Mouse (Mus musculus): ENCODE measurements around the gene Pcdh15. TPM values are rescaled to one million over a fixed set of nuclear protein-coding genes. Genes with fewer than 3 reads are reported as not detected.

The Pcdh15 gene
- total and polyA plus RNA-seq, 3 experiments = not detected

GRCm38 (mm10) chr10:73379001-73379400, 279.9 kb downstream of the Pcdh15 start:
- DNase-seq (ENCODE audit: low read depth, low spot score) = peak; percentile 3
- Histone ChIP-seq H3K79me2 (ENCODE audit: control insufficient read depth, insufficient read depth, low read length, poor library complexity) (no peaks in the 10 kb centered on the region), H3K4me1 (ENCODE audit: control insufficient read depth in 1 of 2, insufficient read depth in 2 of 2, low read length in 2 of 2) (no peaks in the 10 kb centered on the region), H3K9ac (ENCODE audit: control insufficient read depth, low read depth, low read length, poor library complexity, severe bottlenecking) (no peak overlapping the region), H3K27ac (ENCODE audit: control insufficient read depth, low read depth, low read length) (no peak overlapping the region), H3K9me3 (replicated peaks; ENCODE audit: insufficient read depth, low read length) (no peaks in the 10 kb centered on the region), H3K36me3 (ENCODE audit: control insufficient read depth in 1 of 2, insufficient read depth in 2 of 2, low read length in 2 of 2) (no peaks in the 10 kb centered on the region), H3K4me3 (ENCODE audit: control insufficient read depth in 1 of 2, insufficient read depth in 1 of 2, low read depth in 2 of 2, low read length in 2 of 2) (no peak overlapping the region), H3K27me3 (ENCODE audit: control insufficient read depth in 1 of 2, insufficient read depth in 2 of 2, low read length in 2 of 2) (no peaks in the 10 kb centered on the region)
- TF ChIP-seq ETS1 (IDR thresholded peaks at IDR 0.05; ENCODE audit: low read depth, low read length) (no peak), ELF1 (IDR thresholded peaks at IDR 0.05; ENCODE audit: low read depth, low read length) (no peak), SIN3A (IDR thresholded peaks at IDR 0.05; ENCODE audit: low read length) (no peak), USF2 (IDR thresholded peaks at IDR 0.05; ENCODE audit: borderline replicate concordance in 1 of 2, insufficient read depth in 1 of 2, low read depth in 1 of 2, low read length in 2 of 2) (no peak), NELFE (IDR thresholded peaks at IDR 0.05; ENCODE audit: low read depth, low read length) (no peak), ZNF384 (IDR thresholded peaks at IDR 0.05; ENCODE audit: low read depth, low read length) (no peak), POLR2AphosphoS5 (IDR thresholded peaks at IDR 0.05; ENCODE audit: borderline replicate concordance, low read depth, low read length) (no peak), ZKSCAN1 (IDR thresholded peaks at IDR 0.05; ENCODE audit: low read depth, low read length) (no peak), MAX (IDR thresholded peaks at IDR 0.05; ENCODE audit: low read length) (no peak), USF1 (IDR thresholded peaks at IDR 0.05; ENCODE audit: low read depth, low read length) (no peak), UBTF (IDR thresholded peaks at IDR 0.05; ENCODE audit: borderline replicate concordance, insufficient read depth, low read depth, low read length) (no peak), ZMIZ1 (IDR thresholded peaks at IDR 0.05; ENCODE audit: low read depth, low read length) (no peak)

DNA sequence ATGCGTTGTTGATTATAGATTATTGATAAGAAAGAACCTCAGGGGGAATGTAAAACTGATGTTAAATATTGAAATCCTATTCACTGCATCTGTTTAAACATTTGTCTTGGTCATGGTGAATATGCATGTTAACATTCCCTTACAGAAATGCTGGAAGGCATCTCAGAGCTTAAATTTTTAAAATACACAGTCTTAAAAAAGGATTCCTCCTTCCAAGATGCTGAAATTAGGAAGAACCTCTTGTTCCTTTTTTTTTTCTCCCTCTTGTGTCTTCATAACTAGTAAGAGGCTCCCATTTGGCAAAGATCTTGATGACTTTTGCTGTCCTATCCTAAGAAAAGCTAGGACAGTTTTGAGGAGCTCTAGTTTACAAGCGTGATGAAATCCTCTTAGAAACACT, 284.9 kb downstream of the Pcdh15 start:
- Histone ChIP-seq H3K9me3 (replicated peaks; ENCODE audit: insufficient read depth, low read length) (no peaks in the 10 kb centered on the region), H3K4me3 (ENCODE audit: control insufficient read depth in 1 of 2, insufficient read depth in 1 of 2, low read depth in 2 of 2, low read length in 2 of 2) (no peak overlapping the region), H3K36me3 (ENCODE audit: control insufficient read depth in 1 of 2, insufficient read depth in 2 of 2, low read length in 2 of 2) (no peaks in the 10 kb centered on the region), H3K27ac (ENCODE audit: control insufficient read depth, low read depth, low read length) (no peak overlapping the region), H3K9ac (ENCODE audit: control insufficient read depth, low read depth, low read length, poor library complexity, severe bottlenecking) (no peak overlapping the region), H3K27me3 (ENCODE audit: control insufficient read depth in 1 of 2, insufficient read depth in 2 of 2, low read length in 2 of 2) (no peaks in the 10 kb centered on the region), H3K79me2 (ENCODE audit: control insufficient read depth, insufficient read depth, low read length, poor library complexity) (no peaks in the 10 kb centered on the region), H3K4me1 (ENCODE audit: control insufficient read depth in 1 of 2, insufficient read depth in 2 of 2, low read length in 2 of 2) (no peaks in the 10 kb centered on the region)
- TF ChIP-seq NRF1 (IDR thresholded peaks at IDR 0.05; ENCODE audit: insufficient read depth, low read depth, low read length, poor library complexity, severe bottlenecking) (no peak), ZKSCAN1 (IDR thresholded peaks at IDR 0.05; ENCODE audit: low read depth, low read length) (no peak), MYB (IDR thresholded peaks at IDR 0.05; ENCODE audit: low read depth, low read length) (no peak), TAL1 (IDR thresholded peaks at IDR 0.05; ENCODE audit: low read length) (no peak), POLR2A (IDR thresholded peaks at IDR 0.05; ENCODE audit: control insufficient read depth in 1 of 2, insufficient read depth in 1 of 2, low read depth in 1 of 2, low read length in 2 of 2, poor library complexity in 1 of 2) (no peak), CHD1 (IDR thresholded peaks at IDR 0.05; ENCODE audit: low read depth, low read length) (no peak), MYC (IDR thresholded peaks at IDR 0.05; ENCODE audit: low read depth, low read length) (no peak), E2F4 (IDR thresholded peaks at IDR 0.05; ENCODE audit: borderline replicate concordance, low read depth, low read length) (no peak), MAFK (IDR thresholded peaks at IDR 0.05; ENCODE audit: borderline replicate concordance, low read depth, low read length) (no peak), UBTF (IDR thresholded peaks at IDR 0.05; ENCODE audit: borderline replicate concordance, insufficient read depth, low read depth, low read length) (no peak)
- DNase-seq (ENCODE audit: low read depth, low spot score) = no peak

Data from MEL (cell line).